Mouse (Mus musculus) spleen, adult 2 months (tissue): Measurements from ENCODE around the gene Olfr1274-ps. TPM values are rescaled to one million over a fixed set of nuclear protein-coding genes. Genes with fewer than 3 reads are reported as not detected.
"Not testable (repeated sequence)": the region's sequence is repeated elsewhere in the genome, so short reads cannot be mapped to it uniquely, and the experiment has no call there.

Source experiments
- DNase-seq, 2 experiments: peaks; one replicate each; pipeline versions ENCODE4 v3.0.0 to v3.0.0-alpha.2; 2012 to 2021; ENCODE audit warnings: low spot score in 2 of 2, low read depth in 1 of 2
- H3K27ac ChIP-seq: fragments of 200-500 bp; 2 replicates; pipeline ENCODE4 v1.5.1; 2012; ENCODE audit warnings: low read length, inconsistent platforms; ENCODE audit not compliant: insufficient read depth
- H3K27me3 ChIP-seq: fragments of 200-500 bp; 2 replicates; pipeline ENCODE4 v1.6.1; 2012; ENCODE audit warnings: mild to moderate bottlenecking, moderate library complexity, low read length, inconsistent platforms; ENCODE audit not compliant: control insufficient read depth, insufficient read depth
- H3K36me3 ChIP-seq: fragments of 200-500 bp; 2 replicates; pipeline ENCODE4 v1.6.1; 2012; ENCODE audit warnings: mild to moderate bottlenecking, low read length, inconsistent platforms; ENCODE audit not compliant: control insufficient read depth, insufficient read depth
- H3K4me1 ChIP-seq: fragments of 200-500 bp; 2 replicates; pipeline ENCODE4 v1.6.1; 2011; ENCODE audit warnings: inconsistent platforms; ENCODE audit not compliant: control insufficient read depth, insufficient read depth, insufficient read length
- H3K4me3 ChIP-seq: fragments of 200-500 bp; 2 replicates; pipeline ENCODE4 v1.5.1; 2011; ENCODE audit warnings: mild to moderate bottlenecking, inconsistent platforms; ENCODE audit not compliant: insufficient read depth, insufficient read length; ENCODE audit errors: extremely low read depth
- CTCF ChIP-seq: fragments of 200-500 bp; IDR thresholded peaks from 2 replicates; pipeline ENCODE4 v1.5.1; 2011; ENCODE audit warnings: mild to moderate bottlenecking, inconsistent platforms; ENCODE audit not compliant: insufficient read depth, insufficient read length, insufficient replicate concordance; ENCODE audit errors: extremely low read depth
- POLR2A ChIP-seq: fragments of 200-500 bp; IDR thresholded peaks from 2 replicates; pipeline ENCODE4 v1.6.1; 2011; ENCODE audit warnings: low read depth, low read length, inconsistent platforms
- WGBS: fragments of 180-500 bp; shearing (Covaris S2); methylation state at CpG from one replicate; pipeline ENCODE4 v1.1.7; 2018; 5-methylcytosine and 5-hydroxymethylcytosine counted together
- polyA plus RNA-seq: library from polyadenylated mRNA; depleted of rRNA; stranded (reverse); fragments of >200 nt; gene quantifications from 2 replicates; pipeline ENCODE4 v1.2.3, GENCODE M21; 2012; rRNA removed

Olfr1274-ps gene
- polyA plus RNA-seq, 1 experiment, result not detected

- DNase-seq, H3K36me3 ChIP-seq, H3K4me3 ChIP-seq, H3K27me3 ChIP-seq, H3K27ac ChIP-seq, H3K4me1 ChIP-seq: not testable (repeated sequence)
- WGBS, result 14% methylated on average over 1 of the region's 5 CpGs
These were observed 39.0 kb downstream of the Olfr1274-ps start for GRCm38 (mm10) chr2:90437453-90437852.

- not testable (repeated sequence) for H3K4me3 ChIP-seq, H3K36me3 ChIP-seq, H3K4me1 ChIP-seq, H3K27me3 ChIP-seq, H3K27ac ChIP-seq, DNase-seq
These were observed 41.7 kb downstream of the Olfr1274-ps start for GRCm38 (mm10) chr2:90440169-90440568.

- not testable (repeated sequence) for H3K36me3 ChIP-seq, H3K27ac ChIP-seq, H3K27me3 ChIP-seq, H3K4me3 ChIP-seq, DNase-seq, H3K4me1 ChIP-seq
- 92% methylated on average over 4 of the region's 4 CpGs for WGBS
These were observed 43.3 kb downstream of the Olfr1274-ps start for GRCm38 (mm10) chr2:90441811-90442210.

- no peak for DNase-seq
- TF ChIP-seq POLR2A (no peak), CTCF (no peak)
- peaks cover 7% of the 10 kb centered on the region for H3K36me3 ChIP-seq
These were observed 45.3 kb downstream of the Olfr1274-ps start for GRCm38 (mm10) chr2:90443811-90444210.

GRCm38 (mm10) chr2:90448967-90449740 lies 50.7 kb downstream of the Olfr1274-ps start:
- TF ChIP-seq POLR2A (no peak), CTCF (no peak)
- Histone ChIP-seq H3K36me3 (peaks cover 20% of the 10 kb centered on the region), H3K27me3 (no peaks in the 10 kb centered on the region), H3K4me3 (no peak overlapping the region), H3K4me1 (no peaks in the 10 kb centered on the region), H3K27ac (no peak overlapping the region)
- 92% methylated on average over 15 of the region's 15 CpGs for WGBS
- DNase-seq, result no peak

More at GRCm38 (mm10) chr2:90443811-90444210, 45.3 kb downstream of the Olfr1274-ps start:
- Histone ChIP-seq H3K27me3 (no peaks in the 10 kb centered on the region), H3K4me3 (no peak overlapping the region), H3K4me1 (no peaks in the 10 kb centered on the region), H3K27ac (no peak overlapping the region)
- WGBS, result 90% methylated on average over 5 of the region's 5 CpGs

- no peak for DNase-seq
- Histone ChIP-seq H3K27me3 (no peaks in the 10 kb centered on the region), H3K4me3 (no peak overlapping the region), H3K36me3 (peaks cover 32% of the 10 kb centered on the region), H3K4me1 (no peaks in the 10 kb centered on the region), H3K27ac (no peak overlapping the region)
- no peak for TF ChIP-seq POLR2A
- no peak for TF ChIP-seq CTCF
- WGBS, result 89% methylated on average over 3 of the region's 3 CpGs
These were observed 53.9 kb downstream of the Olfr1274-ps start for GRCm38 (mm10) chr2:90452380-90452779.

Other genes with a start within 250 kb of the Olfr1274-ps start
- gene Olfr1270, start 245.6 kb upstream of the Olfr1274-ps start, polyA plus RNA-seq, result not detected in 2 replicates
- gene Olfr1506, start 174.2 kb upstream of the Olfr1274-ps start, polyA plus RNA-seq, result not detected in 2 replicates
- gene Olfr142, start 141.1 kb upstream of the Olfr1274-ps start, polyA plus RNA-seq, result not detected in 2 replicates
- gene Olfr1271, start 127.7 kb upstream of the Olfr1274-ps start, polyA plus RNA-seq, result not detected in 2 replicates
- not detected in 2 replicates for gene Olfr1272, start 105.8 kb upstream of the Olfr1274-ps start, polyA plus RNA-seq
- gene Gm13769, start 76.5 kb upstream of the Olfr1274-ps start, polyA plus RNA-seq, result not detected in 2 replicates
- 21.0 and 21.9 TPM in 2 replicates for gene Ptprj, start 182.0 kb downstream of the Olfr1274-ps start, polyA plus RNA-seq